Mouse (Mus musculus): Measurements from ENCODE around the gene Trpm4.
"Not testable (repeated sequence)": the region's sequence is repeated elsewhere in the genome, so short reads cannot be mapped to it uniquely, and the experiment has no call there.

The Trpm4 gene

DNA sequence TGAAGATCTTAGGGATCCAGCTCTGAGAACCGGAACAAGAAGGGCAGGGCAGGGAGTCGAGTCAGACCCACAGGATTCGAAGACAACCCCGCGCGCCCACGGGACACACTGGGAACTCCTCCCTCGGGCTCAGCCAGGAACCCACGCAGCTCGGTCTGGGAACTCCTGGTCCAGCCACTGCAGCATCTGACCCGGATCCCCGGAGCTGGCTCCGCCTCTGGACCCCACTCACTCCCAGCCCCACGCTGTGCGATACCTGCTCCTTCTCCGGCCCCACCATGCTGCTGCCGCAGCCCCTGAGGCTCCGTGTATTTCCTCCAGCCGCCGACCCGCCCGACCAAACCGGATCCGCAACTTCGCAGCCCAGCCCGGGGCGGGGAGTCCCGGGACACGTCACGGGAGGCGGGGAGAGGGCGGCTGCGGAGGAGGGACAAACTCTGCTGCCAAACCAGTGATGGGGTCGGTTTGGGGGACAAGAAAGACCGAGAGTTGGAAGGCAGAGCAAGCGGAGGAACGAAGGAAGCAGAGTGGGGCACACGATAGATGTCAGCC, at the start of gene Trpm4:
Trpm4 (minus strand) TSS at position 350 of the 552 bp plus-strand sequence.
- peak; percentile 67 to 68 for DNase-seq (ENCODE audit: low spot score in 2 of 2)

DNA sequence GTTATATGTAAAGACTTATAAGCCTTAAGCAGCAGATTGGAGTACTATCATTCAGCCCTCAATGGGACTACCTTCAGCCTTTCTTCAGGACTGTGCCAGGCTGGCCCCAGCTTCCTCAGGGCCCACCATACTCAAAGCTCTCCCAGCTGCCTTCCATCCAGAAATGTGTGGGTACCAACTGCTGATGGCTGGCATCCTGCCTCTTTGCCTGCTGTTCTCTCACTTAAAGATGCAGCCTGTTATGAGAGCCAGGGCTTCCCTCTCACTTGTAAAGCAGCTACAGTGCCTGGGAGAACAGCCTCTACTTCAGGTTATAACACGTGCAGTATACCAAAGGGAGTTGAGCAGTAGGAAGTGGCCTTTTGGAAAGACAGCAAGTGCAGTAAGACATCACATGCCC, 42.5 kb upstream of the Trpm4 start:
- peak in 1 of 2 experiments; percentile 36 for DNase-seq (ENCODE audit: low spot score in 2 of 2)

- DNase-seq (ENCODE audit: low spot score in 2 of 2) = no peak
These were observed 41.0 kb upstream of the Trpm4 start for GRCm38 (mm10) chr7:45374620-45375019.

GRCm38 (mm10) chr7:45372371-45372770, 38.8 kb upstream of the Trpm4 start:
- no peak for DNase-seq (ENCODE audit: low spot score in 2 of 2)

DNA sequence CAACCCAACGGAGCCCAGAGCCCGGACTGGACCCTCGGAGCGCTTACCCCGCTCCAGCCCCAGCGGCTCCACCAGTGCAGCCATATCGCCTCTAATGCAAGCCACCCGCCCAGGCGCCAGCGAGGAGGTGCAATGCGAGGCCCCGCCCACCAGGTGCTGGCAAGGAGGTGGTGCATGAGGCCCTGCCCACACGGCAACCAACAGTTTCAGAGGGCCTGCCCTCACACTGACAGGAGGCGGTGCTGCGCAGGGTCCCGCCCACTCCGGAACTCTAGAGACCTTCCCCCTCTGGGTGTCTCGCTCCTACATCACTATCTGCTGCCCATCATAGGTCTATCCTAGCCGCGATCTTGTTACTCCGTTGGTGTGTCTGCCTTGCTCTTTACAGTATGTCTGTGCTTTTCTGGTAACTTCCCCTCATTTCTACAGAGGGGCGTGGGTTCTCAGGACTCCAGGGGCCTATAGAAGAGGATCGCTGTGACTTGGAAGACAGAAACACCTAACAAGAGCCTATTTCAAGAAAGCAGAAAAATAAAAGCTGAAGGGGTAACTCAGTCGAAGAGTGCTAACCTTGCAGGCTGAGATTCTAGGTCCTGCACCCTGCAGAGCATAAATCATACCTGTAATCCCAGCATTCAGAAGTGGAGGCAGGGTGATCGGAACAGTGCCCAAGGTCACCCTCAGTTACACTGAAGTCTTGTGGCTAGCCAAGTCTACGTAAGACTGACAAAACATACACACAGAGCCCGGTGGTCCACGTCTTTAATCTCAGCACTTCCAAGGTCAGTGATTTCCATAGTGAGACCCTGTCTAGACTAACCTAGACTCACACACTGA, 37.1 kb upstream of the Trpm4 start, which contains the start of gene Lin7b:
Lin7b (minus strand) TSS at position 109 of the 837 bp plus-strand sequence.
- DNase-seq (ENCODE audit: low spot score in 2 of 2) = peak; percentile 92 to 94

- DNase-seq (ENCODE audit: low spot score in 2 of 2) = peak in 1 of 2 experiments; percentile 52
These were observed 36.4 kb upstream of the Trpm4 start for GRCm38 (mm10) chr7:45369836-45370474.

- DNase-seq (ENCODE audit: low spot score in 2 of 2) = peak in 1 of 2 experiments; percentile 31
These were observed 35.6 kb upstream of the Trpm4 start for GRCm38 (mm10) chr7:45369022-45369745.

- DNase-seq (ENCODE audit: low spot score in 2 of 2) = peak in 1 of 2 experiments; percentile 30
These were observed 34.6 kb upstream of the Trpm4 start for GRCm38 (mm10) chr7:45368178-45368577.

DNA sequence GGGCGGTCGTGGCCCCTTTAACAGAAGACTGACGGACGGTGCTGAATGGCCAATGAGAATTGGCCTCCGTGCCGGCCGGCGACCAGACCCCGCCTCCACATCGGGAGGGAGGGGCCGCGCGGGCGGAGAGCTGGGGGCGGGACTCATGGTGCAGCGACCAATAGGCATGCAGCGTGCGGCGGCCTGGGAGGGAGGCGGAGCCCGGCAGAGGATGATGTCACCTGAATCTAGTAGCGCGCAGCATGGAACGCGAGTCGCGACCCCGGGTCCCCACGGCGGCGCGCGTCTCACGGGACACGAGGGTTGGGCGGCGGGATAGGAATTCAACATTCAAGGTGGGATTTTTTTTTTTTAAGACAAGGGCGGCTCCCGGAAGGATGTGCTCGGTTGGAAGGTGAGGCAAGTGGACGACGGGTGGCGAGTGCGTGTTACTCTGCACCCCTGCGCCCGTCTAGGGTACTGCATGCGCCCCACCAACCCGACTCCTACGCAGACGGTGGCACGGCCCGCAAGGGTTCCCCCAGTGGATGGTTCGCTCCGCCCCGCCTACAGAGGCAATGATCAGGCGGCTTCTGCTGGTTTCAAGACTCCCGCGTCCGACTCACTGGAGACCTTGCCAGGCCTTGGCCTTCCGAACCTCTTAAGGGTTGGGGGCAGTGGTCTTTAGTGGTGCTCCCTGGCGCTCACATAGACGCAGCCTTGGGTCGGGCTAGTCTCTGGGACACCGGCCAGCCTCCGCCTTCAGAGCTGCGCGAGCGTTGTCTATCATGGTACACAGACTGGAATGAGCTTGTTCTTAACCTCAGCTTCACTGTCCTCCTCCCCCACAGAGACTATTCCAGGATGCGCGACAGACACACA, 33.7 kb upstream of the Trpm4 start:
- DNase-seq (ENCODE audit: low spot score in 2 of 2) = peak; percentile 98 to 99

DNA sequence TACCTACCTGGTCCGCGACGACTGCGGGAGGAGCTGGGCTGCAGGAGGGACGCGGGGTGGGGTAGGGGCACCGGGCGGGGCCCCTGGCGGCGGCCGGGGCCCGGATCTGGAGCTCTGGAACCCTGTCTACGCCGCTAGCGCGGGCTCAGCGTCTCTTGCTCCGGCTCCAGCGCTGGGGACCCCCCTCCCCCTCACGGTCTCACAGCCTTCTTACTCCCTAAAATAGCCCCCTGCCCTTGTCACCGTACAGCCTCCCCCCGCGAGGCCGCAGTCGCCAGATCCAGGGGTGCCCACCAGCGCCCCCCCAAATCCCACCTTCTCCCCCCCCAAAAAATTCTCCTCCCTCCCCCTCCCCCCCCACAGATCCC, 33.1 kb upstream of the Trpm4 start, which contains the start of gene Ppfia3:
Ppfia3 (minus strand) TSS at position 368 of the 368 bp plus-strand sequence.
- DNase-seq (ENCODE audit: low spot score in 2 of 2) = no peak

DNA sequence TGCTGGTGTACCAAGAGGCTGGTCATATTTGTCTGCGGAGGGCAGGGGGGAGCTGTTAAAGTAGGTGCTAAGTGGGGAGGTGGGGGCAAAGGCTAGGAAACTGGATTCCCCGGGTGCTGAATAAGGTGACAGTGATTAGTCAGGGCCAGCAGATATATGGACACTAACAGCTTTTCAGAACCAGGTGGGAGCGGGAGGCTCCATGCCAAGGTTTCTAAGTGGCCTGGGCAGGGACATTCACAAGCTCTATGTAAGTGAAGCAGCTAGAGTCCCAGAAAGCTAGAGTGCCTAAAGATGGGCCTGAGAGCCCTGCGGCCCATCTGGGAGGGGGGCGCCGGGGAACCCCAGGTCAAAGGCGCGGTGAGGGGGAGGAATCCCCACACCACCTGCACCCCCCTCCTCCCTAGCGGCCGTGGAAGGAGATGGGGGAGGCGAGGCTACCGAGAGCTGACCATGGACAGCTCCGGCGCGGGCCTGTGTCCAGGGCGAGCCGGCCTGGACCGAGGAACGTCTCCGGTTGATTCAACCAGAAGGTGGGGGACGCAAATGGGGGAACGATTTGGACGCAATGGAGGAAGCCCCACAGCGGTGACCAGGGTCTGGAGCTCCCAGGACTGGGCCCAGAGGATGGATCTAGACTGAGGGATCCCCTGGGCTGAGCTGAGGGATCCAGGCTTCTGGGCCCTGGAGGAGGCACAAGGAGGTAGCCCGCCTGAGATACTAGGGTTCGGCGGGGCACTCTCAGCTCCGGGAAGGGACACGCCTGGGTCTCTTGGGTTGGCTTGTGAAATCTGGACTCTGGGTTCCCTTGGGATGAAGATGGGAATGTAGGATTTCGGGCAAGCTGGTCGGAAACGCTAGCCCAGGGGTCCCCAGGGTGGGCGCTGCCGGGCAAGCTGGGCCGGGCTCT, 32.4 kb upstream of the Trpm4 start:
- no peak for DNase-seq (ENCODE audit: low spot score in 2 of 2)

GRCm38 (mm10) chr7:45363983-45364382, 30.4 kb upstream of the Trpm4 start:
- DNase-seq (ENCODE audit: low spot score in 2 of 2) = no peak

- DNase-seq (ENCODE audit: low spot score in 2 of 2) = peak; percentile 41
These were observed 29.2 kb upstream of the Trpm4 start for GRCm38 (mm10) chr7:45362801-45363200.

GRCm38 (mm10) chr7:45361243-45361804, 27.7 kb upstream of the Trpm4 start:
- peak; percentile 79 to 82 for DNase-seq (ENCODE audit: low spot score in 2 of 2)

- peak; percentile 34 to 48 for DNase-seq (ENCODE audit: low spot score in 2 of 2)
These were observed 27.0 kb upstream of the Trpm4 start for GRCm38 (mm10) chr7:45360404-45361125.

GRCm38 (mm10) chr7:45359081-45359480, 25.5 kb upstream of the Trpm4 start:
- DNase-seq (ENCODE audit: low spot score in 2 of 2) = not testable (repeated sequence)

DNA sequence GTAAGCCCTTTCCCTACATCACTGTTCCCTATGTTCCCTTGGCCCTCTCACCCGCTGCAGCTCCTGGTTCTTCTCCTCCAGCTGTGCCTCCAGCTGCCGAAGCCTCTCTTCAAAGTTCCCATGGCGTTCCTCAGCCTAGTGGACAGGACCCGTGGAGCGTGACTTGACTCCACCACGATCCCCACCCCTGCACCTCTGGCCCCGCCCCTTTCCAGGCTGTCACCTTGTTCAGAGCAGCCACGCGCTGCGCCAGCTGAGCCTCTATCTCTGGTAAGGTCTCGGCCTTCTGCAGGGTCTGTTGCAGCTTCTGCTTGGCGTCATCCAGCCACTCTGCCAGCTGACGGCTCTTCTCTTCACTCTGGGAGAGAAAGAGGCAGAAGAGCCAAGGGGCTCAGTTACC, 22.5 kb upstream of the Trpm4 start:
- DNase-seq (ENCODE audit: low spot score in 2 of 2) = no peak

- no peak for DNase-seq (ENCODE audit: low spot score in 2 of 2)
These were observed 21.9 kb upstream of the Trpm4 start for GRCm38 (mm10) chr7:45355318-45356020.
